Mouse (Mus musculus) cortical plate, adult 2 months (tissue): ENCODE results near the gene Abhd14a. TPM values are rescaled to one million over a fixed set of nuclear protein-coding genes. Genes with fewer than 3 reads are reported as not detected.

Source experiments
- H3K27ac ChIP-seq: fragments of 200-500 bp; 2 replicates; pipeline ENCODE4 v1.5.1; 2012; ENCODE audit warnings: low read length, control low read depth, inconsistent platforms; ENCODE audit not compliant: insufficient read depth
- H3K4me1 ChIP-seq: fragments of 200-500 bp; 2 replicates; pipeline ENCODE4 v1.6.1; 2011; ENCODE audit warnings: low read length; ENCODE audit not compliant: control insufficient read depth, insufficient read depth
- H3K4me3 ChIP-seq: fragments of 200-500 bp; 2 replicates; pipeline ENCODE4 v1.5.1; 2011; ENCODE audit warnings: mild to moderate bottlenecking, low read length, control low read depth; ENCODE audit not compliant: insufficient read depth
- CTCF ChIP-seq: fragments of 200-500 bp; IDR thresholded peaks from 2 replicates; pipeline ENCODE4 v1.5.1; 2011; ENCODE audit warnings: mild to moderate bottlenecking, control low read depth, low read length; ENCODE audit not compliant: insufficient read depth; ENCODE audit errors: extremely low read depth
- POLR2A ChIP-seq: fragments of 200-500 bp; IDR thresholded peaks from 2 replicates; pipeline ENCODE4 v1.6.1; 2011; ENCODE audit warnings: mild to moderate bottlenecking, low read length, control low read depth; ENCODE audit not compliant: insufficient read depth; ENCODE audit errors: extremely low read depth
- polyA plus RNA-seq: library from polyadenylated mRNA; depleted of rRNA; stranded (reverse); fragments of >200 nt; gene quantifications from 2 replicates; pipeline ENCODE4 v1.2.3, GENCODE M21; 2012; rRNA removed

Abhd14a gene
- polyA plus RNA-seq, 1 experiment: 88.0 TPM

DNA sequence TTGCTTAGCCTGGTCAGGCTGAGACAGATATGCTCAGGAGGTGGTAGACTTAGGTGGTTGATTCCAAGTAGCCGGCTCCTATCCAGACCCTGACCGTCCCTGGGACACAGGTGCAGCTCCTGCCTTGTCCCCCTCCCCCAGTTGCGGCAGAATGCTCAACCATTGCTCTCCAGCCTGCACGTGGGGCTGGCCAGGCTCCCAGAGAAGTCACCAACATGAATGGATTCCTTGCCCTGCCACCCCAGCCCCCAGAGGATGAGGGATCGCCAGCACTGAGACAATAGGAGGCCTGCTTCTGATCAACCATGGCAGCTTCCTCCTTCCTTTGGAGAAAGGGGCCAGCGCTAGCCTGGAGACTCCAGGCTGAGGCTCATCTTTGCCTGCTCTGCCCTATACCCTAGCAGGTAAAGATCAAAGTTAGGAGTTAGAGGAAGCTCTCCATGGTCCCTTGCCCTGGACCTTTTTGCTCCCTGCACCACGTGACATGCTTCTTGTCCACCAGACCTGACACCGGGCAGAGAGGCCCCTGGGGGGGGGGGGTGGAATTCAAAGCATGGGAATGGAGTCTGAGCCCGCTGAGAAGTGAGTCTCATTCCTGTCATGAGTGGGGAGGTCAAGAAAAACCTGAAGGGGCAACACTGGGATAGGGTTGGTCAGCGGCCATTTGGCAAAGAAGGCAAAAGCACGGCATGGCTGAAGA lies 54.5 kb downstream of the Abhd14a start:
- no peak for TF ChIP-seq POLR2A
- TF ChIP-seq CTCF: no peak
- Histone ChIP-seq H3K4me3 (no peak overlapping the region), H3K27ac (no peak overlapping the region), H3K4me1 (peaks cover 3% of the 10 kb centered on the region; the same call in 1 of the 2 replicates)

Other genes starting within 250 kb of the Abhd14a start
- 42.1 and 47.4 TPM in 2 replicates for gene Ppm1m, start 247.9 kb downstream of the Abhd14a start, polyA plus RNA-seq
- 97.3 and 106 TPM in 2 replicates for gene Twf2, start 244.6 kb downstream of the Abhd14a start, polyA plus RNA-seq
- 1.2 and 1.3 TPM in 2 replicates for gene Tlr9, start 225.1 kb downstream of the Abhd14a start, polyA plus RNA-seq
- gene Alas1, start 199.0 kb downstream of the Abhd14a start, polyA plus RNA-seq: 117 and 125 TPM in 2 replicates
- 32.6 and 34.8 TPM in 2 replicates for gene Poc1a, start 166.6 kb downstream of the Abhd14a start, polyA plus RNA-seq
- gene Dusp7, start 79.0 kb downstream of the Abhd14a start, polyA plus RNA-seq: 128 and 130 TPM in 2 replicates
- 666 and 719 TPM in 2 replicates for gene Rpl29, start 18.2 kb downstream of the Abhd14a start, polyA plus RNA-seq
- gene Acy1, start 9.4 kb downstream of the Abhd14a start, polyA plus RNA-seq: 10.7 and 12.1 TPM in 2 replicates
- gene Abhd14b, start 219 bp downstream of the Abhd14a start, polyA plus RNA-seq: 37.9 and 42.8 TPM in 2 replicates
- gene Pcbp4, start 5.6 kb upstream of the Abhd14a start, polyA plus RNA-seq: 304 and 306 TPM in 2 replicates
- gene Gpr62, start 18.3 kb upstream of the Abhd14a start, polyA plus RNA-seq: 18.7 and 19.0 TPM in 2 replicates
- 46.3 and 47.6 TPM in 2 replicates for gene Rrp9, start 28.3 kb upstream of the Abhd14a start, polyA plus RNA-seq
- gene Parp3, start 29.3 kb upstream of the Abhd14a start, polyA plus RNA-seq: 3.7 and 4.6 TPM in 2 replicates
- not detected in 2 replicates for gene Iqcf1, start 52.3 kb upstream of the Abhd14a start, polyA plus RNA-seq
- not detected in 2 replicates for gene Iqcf5, start 66.9 kb upstream of the Abhd14a start, polyA plus RNA-seq
- not detected in 2 replicates for gene Iqcf3, start 114.0 kb upstream of the Abhd14a start, polyA plus RNA-seq
- gene Iqcf4, start 123.3 kb upstream of the Abhd14a start, polyA plus RNA-seq: not detected in 2 replicates
- not detected in 2 replicates for gene Iqcf6, start 178.9 kb upstream of the Abhd14a start, polyA plus RNA-seq
- gene Grm2, start 208.4 kb upstream of the Abhd14a start, polyA plus RNA-seq: 54.7 and 61.4 TPM in 2 replicates
- 106 and 109 TPM in 2 replicates for gene Tex264, start 238.2 kb upstream of the Abhd14a start, polyA plus RNA-seq